Mouse (Mus musculus) mouse embryonic stem cell (cell line): ENCODE data around the gene C1qtnf2.

Source experiments
- in situ Hi-C, 2 experiments: fragments of 300-500 bp; cut with MboI; formaldehyde crosslinking; loops; 1 replicate in 1 of 2; 3 replicates in 1 of 2; pipeline ENCODE4 v1.14.3; 2019 to 2020; ENCODE audit warnings: low sequenced_read_pairs in 2 of 2, low pct_unique_long_range_greater_than_20kb in 1 of 2, mixed read lengths in 1 of 2; ENCODE audit not compliant: unreplicated experiment in 1 of 2

C1qtnf2 gene

GRCm38 (mm10) chr11:43518086-43518485 lies 44.0 kb downstream of the C1qtnf2 start:
- in situ Hi-C loops, result loop anchor here in 1 of 2 experiments (25.0 kb wide), 1 partner anchor 244 kb away; no protein-coding TSS in a partner anchor

- in situ Hi-C loops, result loop anchor here in 1 of 2 experiments (25.0 kb wide), 1 partner anchor 243 kb away; no protein-coding TSS in a partner anchor
These were observed 44.7 kb downstream of the C1qtnf2 start for GRCm38 (mm10) chr11:43518821-43519220.

- in situ Hi-C loops, result loop anchor here in 1 of 2 experiments (25.0 kb wide), 1 partner anchor 242 kb away; no protein-coding TSS in a partner anchor
These were observed 46.4 kb downstream of the C1qtnf2 start for GRCm38 (mm10) chr11:43520521-43520920.

- in situ Hi-C loops, result no loop called here
These were observed 54.1 kb downstream of the C1qtnf2 start for GRCm38 (mm10) chr11:43528078-43528682.

- in situ Hi-C loops, result no loop called here
These were observed 54.8 kb downstream of the C1qtnf2 start, which contains the start of gene Ccnjl for GRCm38 (mm10) chr11:43528683-43529499. Ccnjl (plus strand) TSS chr11:43528784.

- in situ Hi-C loops, result no loop called here
These were observed 56.0 kb downstream of the C1qtnf2 start for GRCm38 (mm10) chr11:43530043-43530442.

GRCm38 (mm10) chr11:43531619-43532018 lies 57.5 kb downstream of the C1qtnf2 start:
- in situ Hi-C loops, result no loop called here

- in situ Hi-C loops, result no loop called here
These were observed 63.0 kb downstream of the C1qtnf2 start for GRCm38 (mm10) chr11:43537074-43537473.

- in situ Hi-C loops, result no loop called here
These were observed 65.8 kb downstream of the C1qtnf2 start for GRCm38 (mm10) chr11:43539863-43540262.
